Comparison of ENCODE assay signal across 9 mouse cellular contexts in genomic region chr5:74388849-74389248, GRCm38 (mm10).
DNase-seq lines count a peak whose midpoint lies in the region; ATAC-seq and TF ChIP-seq lines count a peak whose summit lies in the region.
"Had no signal": no experiment of that assay in that cellular context is flagged by ENCODE, and none has a peak within 500 bp of the region (broad histone marks: within the 10 kb centered on the region; RNA-seq: fewer than 3 reads in every experiment).

No protein-coding gene starts in this region.

- H3K4me2 ChIP-seq in hindbrain, postnatal 0 days (ENCODE audit: low read depth, low read length), result no peak overlapping the region
- no peak overlapping the region for H3K4me2 ChIP-seq in hindbrain, embryonic 12.5 days (replicated peaks)
- no peak overlapping the region for H3K4me2 ChIP-seq in forebrain, postnatal 0 days (ENCODE audit: low read depth)
- peak overlapping the region; percentile 43; the same call in 1 of the 2 replicates for H3K4me2 ChIP-seq in limb, embryonic 13.5 days (replicated peaks)

- 53% methylated on average over 2 of the region's 2 CpGs for WGBS in hindbrain, postnatal 0 days
- WGBS in hindbrain, embryonic 12.5 days, result 65% methylated on average over 2 of the region's 2 CpGs
- 27% methylated on average over 2 of the region's 2 CpGs for WGBS in forebrain, postnatal 0 days
- 15% methylated on average over 2 of the region's 2 CpGs for whole genome bisulfite sequencing in limb, embryonic 13.5 days

- no peak for TF ChIP-seq CTCF in hindbrain, postnatal 0 days (IDR thresholded peaks at IDR 0.05; ENCODE audit: low read depth)
- no peak for TF ChIP-seq CTCF in forebrain, postnatal 0 days (IDR thresholded peaks at IDR 0.05; ENCODE audit: low read depth)

- no peak overlapping the region for H3K4me3 ChIP-seq in hindbrain, postnatal 0 days (ENCODE audit: low read length)
- H3K4me3 ChIP-seq in hindbrain, embryonic 12.5 days, result no peak overlapping the region
- H3K4me3 ChIP-seq in forebrain, postnatal 0 days (ENCODE audit: low read depth, low read length), result no peak overlapping the region
- H3K4me3 ChIP-seq in limb, embryonic 13.5 days, result no peak overlapping the region

- peaks cover 4% of the 10 kb centered on the region; the same call in 1 of the 2 replicates for H3K4me1 ChIP-seq in hindbrain, postnatal 0 days (ENCODE audit: insufficient read depth, low read length)
- H3K4me1 ChIP-seq in hindbrain, embryonic 12.5 days, result peaks cover 3% of the 10 kb centered on the region; the same call in 1 of the 2 replicates
- no peaks in the 10 kb centered on the region for H3K4me1 ChIP-seq in forebrain, postnatal 0 days (ENCODE audit: insufficient read depth)
- peaks cover 71% of the 10 kb centered on the region for H3K4me1 ChIP-seq in limb, embryonic 13.5 days

- no peak for ATAC-seq in hindbrain, postnatal 0 days
- ATAC-seq in hindbrain, embryonic 12.5 days (ENCODE audit: low FRiP score), result no peak
- ATAC-seq in forebrain, postnatal 0 days, result no peak
- peak; percentile 26 for ATAC-seq in limb, embryonic 13.5 days (ENCODE audit: low FRiP score, low read depth)

- H3K27me3 ChIP-seq in hindbrain, postnatal 0 days (ENCODE audit: insufficient read depth, low read length), result no peaks in the 10 kb centered on the region
- H3K27me3 ChIP-seq in hindbrain, embryonic 12.5 days, result no peaks in the 10 kb centered on the region
- no peaks in the 10 kb centered on the region for H3K27me3 ChIP-seq in forebrain, postnatal 0 days (ENCODE audit: insufficient read depth, low read length)
- no peaks in the 10 kb centered on the region for H3K27me3 ChIP-seq in limb, embryonic 13.5 days

- no peaks in the 10 kb centered on the region for H3K36me3 ChIP-seq in hindbrain, postnatal 0 days (ENCODE audit: insufficient read depth, low read length)
- no peaks in the 10 kb centered on the region for H3K36me3 ChIP-seq in hindbrain, embryonic 12.5 days
- H3K36me3 ChIP-seq in forebrain, postnatal 0 days (ENCODE audit: insufficient read depth), result no peaks in the 10 kb centered on the region
- no peaks in the 10 kb centered on the region for H3K36me3 ChIP-seq in limb, embryonic 13.5 days

- H3K9ac ChIP-seq in hindbrain, postnatal 0 days (replicated peaks; ENCODE audit: low read length), result no peak overlapping the region
- H3K9ac ChIP-seq in hindbrain, embryonic 12.5 days, result no peak overlapping the region
- no peak overlapping the region for H3K9ac ChIP-seq in forebrain, postnatal 0 days
- no peak overlapping the region for H3K9ac ChIP-seq in limb, embryonic 13.5 days

- peak; percentile 56 for DNase-seq in hindbrain, postnatal 0 days (ENCODE audit: low spot score)
- DNase-seq in ovary, postnatal 14 days (ENCODE audit: low spot score), result peak; percentile 39
- no peak for DNase-seq in ovary, postnatal 10 days (ENCODE audit: low spot score)
- DNase-seq in forebrain, postnatal 0 days, result peak; percentile 59
- no peak for DNase-seq in neural tube, embryonic 10.5 days (ENCODE audit: extremely low spot score, low spot score)
- DNase-seq: right cerebral cortex, postnatal 14 days; thymus, postnatal 25 days had no signal

- H3K9me3 ChIP-seq in hindbrain, postnatal 0 days (ENCODE audit: low read length), result no peaks in the 10 kb centered on the region
- no peaks in the 10 kb centered on the region for H3K9me3 ChIP-seq in hindbrain, embryonic 12.5 days (replicated peaks)
- H3K9me3 ChIP-seq in forebrain, postnatal 0 days (ENCODE audit: low read length), result no peaks in the 10 kb centered on the region
- no peaks in the 10 kb centered on the region for H3K9me3 ChIP-seq in limb, embryonic 13.5 days

- H3K27ac ChIP-seq in hindbrain, postnatal 0 days, result no peak overlapping the region
- no peak overlapping the region for H3K27ac ChIP-seq in hindbrain, embryonic 12.5 days
- no peak overlapping the region for H3K27ac ChIP-seq in forebrain, postnatal 0 days (ENCODE audit: low read depth, low read length)
- H3K27ac ChIP-seq in limb, embryonic 13.5 days, result peak overlapping the region; percentile 89

Comparison
In these comparisons a context has a peak if more than half of its experiments do, and no peak if none do; other contexts are left out.
1. DNase-seq: peak in hindbrain, postnatal 0 days (single experiment), ovary, postnatal 14 days (single experiment) and forebrain, postnatal 0 days (single experiment); none in ovary, postnatal 10 days (single experiment) and neural tube, embryonic 10.5 days (single experiment).